Mouse (Mus musculus) embryonic facial prominence, embryonic 13.5 days (tissue): Measurements from ENCODE around the gene Egfr. TPM values are rescaled to one million over a fixed set of nuclear protein-coding genes. Genes with fewer than 3 reads are reported as not detected.
A peak's percentile ranks its signal among the peaks of the same experiment; 100 is the strongest.

Source experiments
- ATAC-seq: fragments of 200-750 bp; cut with Nextera tagmentation; 2 replicates; pipeline ENCODE4 v1.8.0; 2017; ENCODE audit warnings: low read depth; ENCODE audit not compliant: insufficient number of reproducible peaks, insufficient read depth, low FRiP score, low TSS enrichment
- H3K27ac ChIP-seq: fragments of 300-500 bp; sonication (generic); 2 replicates; pipeline ENCODE4 v1.5.1; 2015; ENCODE audit warnings: moderate library complexity, mild to moderate bottlenecking, inconsistent platforms
- H3K27me3 ChIP-seq: fragments of 300-500 bp; sonication (generic); 2 replicates; pipeline ENCODE4 v1.6.1; 2015; ENCODE audit warnings: mild to moderate bottlenecking, inconsistent platforms
- H3K36me3 ChIP-seq: fragments of 300-500 bp; sonication (generic); 2 replicates; pipeline ENCODE4 v1.6.1; 2015; ENCODE audit warnings: mild to moderate bottlenecking, inconsistent platforms
- H3K4me1 ChIP-seq: fragments of 300-500 bp; sonication (generic); 2 replicates; pipeline ENCODE4 v1.6.1; 2015; ENCODE audit warnings: inconsistent platforms
- H3K4me2 ChIP-seq: fragments of 300-500 bp; sonication (generic); 2 replicates; pipeline ENCODE4 v1.6.1; 2015; ENCODE audit warnings: moderate library complexity, mild to moderate bottlenecking, inconsistent platforms
- H3K4me3 ChIP-seq: fragments of 300-500 bp; sonication (generic); 2 replicates; pipeline ENCODE4 v1.5.1; 2015; ENCODE audit warnings: mild to moderate bottlenecking, inconsistent platforms
- H3K9ac ChIP-seq: fragments of 300-500 bp; sonication (generic); 2 replicates; pipeline ENCODE4 v1.6.1; 2015; ENCODE audit warnings: mild to moderate bottlenecking, inconsistent platforms
- H3K9me3 ChIP-seq: fragments of 300-500 bp; sonication (generic); 2 replicates; pipeline ENCODE4 v1.6.1; 2016; ENCODE audit warnings: inconsistent platforms
- WGBS: fragments of 180-500 bp; shearing (Covaris S2); methylation state at CpG from one replicate; pipeline ENCODE4 v1.1.7; 2015; ENCODE audit warnings: mixed read lengths; 5-methylcytosine and 5-hydroxymethylcytosine counted together
- polyA plus RNA-seq: library from polyadenylated mRNA; unstranded; fragments of >200 nt; fragmentation: Nextera tagmentation; extraction: Ambion mirVana; gene quantifications from 2 replicates; pipeline ENCODE4 v1.2.1, GENCODE M21; 2015

The Egfr gene
- polyA plus RNA-seq, 1 experiment from 2014 or later: 12.6 TPM

GRCm38 (mm10) chr11:16810086-16810485 lies 58.1 kb downstream of the Egfr start:
- H3K36me3 ChIP-seq: no peaks in the 10 kb centered on the region
- no peak overlapping the region for H3K4me3 ChIP-seq
- H3K4me2 ChIP-seq: no peak overlapping the region
- 66% methylated on average over 3 of the region's 3 CpGs for WGBS
- no peaks in the 10 kb centered on the region for H3K9me3 ChIP-seq
- H3K27me3 ChIP-seq: no peaks in the 10 kb centered on the region
- H3K27ac ChIP-seq: peak overlapping the region; percentile 66
- no peak for ATAC-seq
- H3K4me1 ChIP-seq: peaks cover 47% of the 10 kb centered on the region
- H3K9ac ChIP-seq: no peak overlapping the region; the same call in 1 of the 2 replicates

GRCm38 (mm10) chr11:16813298-16813697 lies 61.3 kb downstream of the Egfr start:
- no peaks in the 10 kb centered on the region for H3K36me3 ChIP-seq
- H3K4me3 ChIP-seq: no peak overlapping the region
- H3K4me2 ChIP-seq: no peak overlapping the region
- no peak overlapping the region for H3K27ac ChIP-seq
- no peak overlapping the region for H3K9ac ChIP-seq
- no peaks in the 10 kb centered on the region for H3K27me3 ChIP-seq
- H3K9me3 ChIP-seq: no peaks in the 10 kb centered on the region
- no peak for ATAC-seq
- peaks cover 38% of the 10 kb centered on the region for H3K4me1 ChIP-seq

GRCm38 (mm10) chr11:16816414-16816813 lies 64.4 kb downstream of the Egfr start:
- WGBS: 90% methylated on average over 9 of the region's 9 CpGs
- no peak overlapping the region for H3K9ac ChIP-seq
- H3K27me3 ChIP-seq: no peaks in the 10 kb centered on the region
- H3K4me1 ChIP-seq: peaks cover 28% of the 10 kb centered on the region
- H3K4me3 ChIP-seq: no peak overlapping the region
- no peak overlapping the region for H3K27ac ChIP-seq
- H3K4me2 ChIP-seq: no peak overlapping the region
- no peaks in the 10 kb centered on the region for H3K36me3 ChIP-seq
- no peaks in the 10 kb centered on the region for H3K9me3 ChIP-seq
- ATAC-seq: no peak

GRCm38 (mm10) chr11:16817336-16818034 lies 65.5 kb downstream of the Egfr start:
- no peak for ATAC-seq
- Histone ChIP-seq H3K9ac (no peak overlapping the region), H3K27ac (no peak overlapping the region), H3K9me3 (no peaks in the 10 kb centered on the region), H3K27me3 (no peaks in the 10 kb centered on the region), H3K4me3 (no peak overlapping the region), H3K36me3 (no peaks in the 10 kb centered on the region), H3K4me1 (peaks cover 34% of the 10 kb centered on the region), H3K4me2 (no peak overlapping the region)
- WGBS: 81% methylated on average over 6 of the region's 6 CpGs

GRCm38 (mm10) chr11:16819424-16819823 lies 67.4 kb downstream of the Egfr start:
- H3K27ac ChIP-seq: no peak overlapping the region
- WGBS: 91% methylated on average over 1 of the region's 1 CpGs
- H3K27me3 ChIP-seq: no peaks in the 10 kb centered on the region
- H3K9ac ChIP-seq: no peak overlapping the region
- H3K36me3 ChIP-seq: no peaks in the 10 kb centered on the region
- no peak overlapping the region for H3K4me3 ChIP-seq
- no peak for ATAC-seq
- H3K9me3 ChIP-seq: no peaks in the 10 kb centered on the region
- peaks cover 26% of the 10 kb centered on the region for H3K4me1 ChIP-seq
- no peak overlapping the region for H3K4me2 ChIP-seq

GRCm38 (mm10) chr11:16820138-16820537 lies 68.1 kb downstream of the Egfr start:
- Histone ChIP-seq H3K36me3 (no peaks in the 10 kb centered on the region), H3K4me3 (no peak overlapping the region), H3K9me3 (no peaks in the 10 kb centered on the region), H3K27ac (no peak overlapping the region), H3K9ac (no peak overlapping the region), H3K4me2 (no peak overlapping the region), H3K4me1 (peaks cover 23% of the 10 kb centered on the region), H3K27me3 (no peaks in the 10 kb centered on the region)
- 60% methylated on average over 6 of the region's 6 CpGs for WGBS
- ATAC-seq: no peak

GRCm38 (mm10) chr11:16821668-16822254 lies 69.8 kb downstream of the Egfr start:
- H3K36me3 ChIP-seq: no peaks in the 10 kb centered on the region
- ATAC-seq: no peak
- no peak overlapping the region for H3K27ac ChIP-seq
- no peak overlapping the region for H3K9ac ChIP-seq
- 79% methylated on average over 6 of the region's 6 CpGs for WGBS
- no peaks in the 10 kb centered on the region for H3K9me3 ChIP-seq
- H3K27me3 ChIP-seq: no peaks in the 10 kb centered on the region
- peaks cover 23% of the 10 kb centered on the region for H3K4me1 ChIP-seq
- H3K4me2 ChIP-seq: no peak overlapping the region
- H3K4me3 ChIP-seq: no peak overlapping the region

GRCm38 (mm10) chr11:16823830-16824545 lies 72.0 kb downstream of the Egfr start:
- Histone ChIP-seq H3K4me3 (no peak overlapping the region), H3K9ac (no peak overlapping the region), H3K4me1 (peaks cover 23% of the 10 kb centered on the region), H3K36me3 (no peaks in the 10 kb centered on the region), H3K4me2 (no peak overlapping the region), H3K27ac (no peak overlapping the region), H3K27me3 (no peaks in the 10 kb centered on the region), H3K9me3 (no peaks in the 10 kb centered on the region)
- 74% methylated on average over 4 of the region's 4 CpGs for WGBS
- no peak for ATAC-seq

GRCm38 (mm10) chr11:16829468-16829867 lies 77.5 kb downstream of the Egfr start:
- WGBS: 75% methylated on average over 3 of the region's 3 CpGs
- Histone ChIP-seq H3K4me2 (no peak overlapping the region), H3K4me3 (no peak overlapping the region), H3K36me3 (no peaks in the 10 kb centered on the region), H3K4me1 (peaks cover 26% of the 10 kb centered on the region), H3K27me3 (no peaks in the 10 kb centered on the region), H3K27ac (no peak overlapping the region), H3K9me3 (no peaks in the 10 kb centered on the region), H3K9ac (no peak overlapping the region)
- ATAC-seq: no peak

GRCm38 (mm10) chr11:16830531-16831227 lies 78.7 kb downstream of the Egfr start:
- peaks cover 26% of the 10 kb centered on the region for H3K4me1 ChIP-seq
- no peaks in the 10 kb centered on the region for H3K9me3 ChIP-seq
- no peak overlapping the region for H3K27ac ChIP-seq
- 60% methylated on average over 8 of the region's 8 CpGs for WGBS
- 0 out of 2 replicates have a peak overlapping the region, but pooled peaks have one; percentile 11 for H3K4me2 ChIP-seq
- no peaks in the 10 kb centered on the region for H3K36me3 ChIP-seq
- ATAC-seq: no peak; the same call in 1 of the 2 replicates
- no peak overlapping the region for H3K9ac ChIP-seq
- H3K4me3 ChIP-seq: no peak overlapping the region
- H3K27me3 ChIP-seq: no peaks in the 10 kb centered on the region

GRCm38 (mm10) chr11:16831974-16832464 lies 80.0 kb downstream of the Egfr start:
- Histone ChIP-seq H3K27ac (peak overlapping the region; percentile 52), H3K9me3 (no peaks in the 10 kb centered on the region), H3K27me3 (no peaks in the 10 kb centered on the region), H3K4me3 (no peak overlapping the region), H3K4me2 (no peak overlapping the region), H3K9ac (no peak overlapping the region), H3K4me1 (peaks cover 26% of the 10 kb centered on the region), H3K36me3 (no peaks in the 10 kb centered on the region)
- 0 out of 2 replicates have a peak, but pooled peaks have one; percentile 56 for ATAC-seq
- 38% methylated on average over 5 of the region's 5 CpGs for WGBS
